Mouse (Mus musculus) splenic B cell, adult 2 months (primary cell): ENCODE results near the gene Unc45b.

ENCODE experiments used
- DNase-seq: peaks from one replicate; pipeline ENCODE4 v3.0.0-alpha.2; 2011; ENCODE audit warnings: low read depth, low spot score
- H3K27me3 ChIP-seq: 2 replicates; pipeline ENCODE4 v1.6.1; 2012; ENCODE audit warnings: mild to moderate bottlenecking, low read length, moderate library complexity, mixed read lengths; ENCODE audit not compliant: control insufficient read depth, poor library complexity, insufficient read depth, severe bottlenecking
- H3K36me3 ChIP-seq: 2 replicates; pipeline ENCODE4 v1.6.1; 2012; ENCODE audit warnings: mild to moderate bottlenecking, low read length, moderate library complexity, mixed read lengths; ENCODE audit not compliant: control insufficient read depth, poor library complexity, insufficient read depth, severe bottlenecking

Gene Unc45b

DNA sequence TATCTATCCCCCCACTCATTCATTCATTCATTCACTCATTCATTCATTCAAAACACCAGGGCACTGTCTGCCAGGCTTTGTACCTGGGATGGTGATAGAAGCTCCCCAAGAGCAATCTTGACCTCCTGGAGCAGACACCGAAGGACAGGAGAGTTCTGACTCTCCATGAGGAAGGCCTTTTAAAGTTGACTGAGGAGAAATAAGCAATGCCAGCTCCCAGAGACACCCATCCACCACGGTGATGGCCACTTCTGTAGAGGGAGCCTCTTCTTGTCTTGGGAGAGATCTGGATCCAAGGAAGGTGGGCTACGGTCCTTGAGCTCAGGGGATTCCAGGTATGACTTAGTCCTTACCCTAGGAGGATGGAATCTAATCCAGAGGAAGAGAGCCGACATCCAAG lies at the start of gene Unc45b:
Gene Unc45b, plus strand, starts transcription at position 301 of the 400 bp plus-strand sequence.
- no peak for DNase-seq
- Histone ChIP-seq H3K36me3 (no peaks in the 10 kb centered on the region), H3K27me3 (no peaks in the 10 kb centered on the region)

DNA sequence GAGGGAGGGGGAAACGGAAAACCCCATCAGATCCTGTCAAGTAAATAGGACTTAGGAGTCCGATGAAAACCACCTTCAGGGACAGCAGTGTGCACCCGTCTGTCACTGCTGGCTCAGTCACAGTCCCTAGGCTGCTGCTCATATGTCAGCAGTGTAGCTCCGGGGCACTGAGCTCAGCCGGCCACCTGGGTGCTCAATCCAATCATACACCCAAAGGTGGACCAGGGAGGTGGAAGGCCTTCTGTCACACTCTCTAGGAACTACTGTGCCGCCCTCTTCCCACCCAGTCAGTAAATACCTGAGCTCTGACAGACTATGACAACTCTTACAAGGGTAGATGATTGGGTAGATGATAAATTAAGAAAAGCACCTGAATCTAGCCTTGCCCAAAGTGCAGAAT lies 49.6 kb upstream of the Unc45b start:
- DNase-seq, result no peak
- H3K27me3 ChIP-seq, result no peaks in the 10 kb centered on the region; the same call in 1 of the 2 replicates
- no peaks in the 10 kb centered on the region for H3K36me3 ChIP-seq

- no peak for DNase-seq
- Histone ChIP-seq H3K27me3 (no peaks in the 10 kb centered on the region; the same call in 1 of the 2 replicates), H3K36me3 (no peaks in the 10 kb centered on the region)
Observed at GRCm38 (mm10) chr11:82861558-82861957, 48.8 kb upstream of the Unc45b start.

DNA sequence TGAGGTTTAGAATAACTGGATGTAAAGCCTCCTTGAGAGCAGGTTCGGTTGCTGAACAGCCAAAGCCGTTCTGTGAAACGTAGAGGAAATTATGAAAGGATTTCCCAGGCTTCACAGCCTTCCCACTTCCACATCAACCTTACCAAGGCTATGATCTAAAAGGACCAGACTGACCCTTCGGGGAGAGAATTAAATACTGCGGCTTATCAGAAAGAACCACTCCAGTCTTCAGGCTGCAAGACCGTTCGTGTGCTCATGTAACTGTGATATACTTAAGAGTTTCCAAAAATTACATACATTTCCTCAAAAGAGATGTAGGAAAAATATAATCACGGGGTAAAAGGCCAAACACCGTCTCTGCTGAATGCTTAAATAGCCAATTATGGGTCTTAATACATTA lies 47.7 kb upstream of the Unc45b start:
- H3K27me3 ChIP-seq, result no peaks in the 10 kb centered on the region; the same call in 1 of the 2 replicates
- no peaks in the 10 kb centered on the region for H3K36me3 ChIP-seq
- DNase-seq, result no peak

- no peaks in the 10 kb centered on the region; the same call in 1 of the 2 replicates for H3K27me3 ChIP-seq
- DNase-seq, result no peak
- H3K36me3 ChIP-seq, result no peaks in the 10 kb centered on the region
Observed at GRCm38 (mm10) chr11:82863059-82863458, 47.3 kb upstream of the Unc45b start.

DNA sequence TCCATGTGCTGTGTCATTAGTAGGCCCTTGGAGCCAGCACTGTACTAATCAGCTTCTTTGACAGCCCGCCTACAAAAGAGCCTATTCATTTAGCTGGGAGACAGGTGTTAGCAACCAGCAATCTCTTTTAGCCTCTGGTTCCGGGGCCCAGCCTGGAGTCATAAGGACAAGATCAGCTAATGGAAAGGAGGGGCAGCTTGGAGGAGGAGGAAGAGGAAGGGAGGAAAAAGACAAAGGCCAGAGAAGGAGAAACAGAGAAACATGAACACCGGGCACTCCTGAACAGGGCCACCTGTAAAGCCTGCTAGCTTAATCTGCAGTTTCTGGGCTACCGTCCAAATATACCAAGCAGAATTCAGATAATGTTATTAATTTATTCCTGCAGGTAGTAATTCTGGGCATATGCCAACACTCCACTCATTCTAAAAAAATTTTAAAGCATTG lies 46.8 kb upstream of the Unc45b start:
- DNase-seq, result no peak
- Histone ChIP-seq H3K36me3 (no peaks in the 10 kb centered on the region), H3K27me3 (no peaks in the 10 kb centered on the region; the same call in 1 of the 2 replicates)

- no peaks in the 10 kb centered on the region; the same call in 1 of the 2 replicates for H3K27me3 ChIP-seq
- no peak for DNase-seq
- no peaks in the 10 kb centered on the region for H3K36me3 ChIP-seq
Observed at GRCm38 (mm10) chr11:82865957-82866356, 44.4 kb upstream of the Unc45b start.

DNA sequence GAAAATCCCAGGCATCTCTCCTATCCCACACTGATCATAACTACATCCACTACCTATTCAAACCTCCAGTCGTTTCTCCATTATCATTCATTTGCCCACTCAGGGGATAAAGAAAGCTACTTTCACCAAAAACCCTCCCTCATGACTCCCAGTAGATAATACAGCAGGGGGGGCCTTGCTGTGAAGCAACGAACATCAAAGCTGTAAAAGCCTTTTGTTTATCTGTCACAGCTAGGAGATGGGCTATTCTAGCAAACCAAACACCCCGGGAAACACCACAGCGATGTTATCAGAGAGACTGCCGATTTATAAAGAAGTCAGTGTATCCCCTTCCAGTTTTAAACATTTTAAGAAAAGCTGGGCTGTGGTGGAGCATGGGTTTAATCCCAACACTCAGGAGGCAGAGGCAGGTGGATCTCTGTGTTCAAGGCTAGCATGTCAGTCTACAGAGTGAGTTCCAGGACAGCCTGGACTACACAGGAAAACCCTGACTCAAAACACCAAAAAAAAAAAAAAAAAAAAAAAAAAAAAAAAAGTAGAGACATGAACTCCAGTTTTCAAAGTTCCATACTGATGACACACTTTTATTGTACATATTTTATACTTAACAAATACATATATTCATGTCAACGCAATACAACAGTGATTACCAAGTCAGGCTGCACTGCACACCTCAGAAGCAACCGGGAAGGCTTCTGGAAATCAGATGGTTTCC lies 43.3 kb upstream of the Unc45b start:
- Histone ChIP-seq H3K36me3 (no peaks in the 10 kb centered on the region), H3K27me3 (no peaks in the 10 kb centered on the region; the same call in 1 of the 2 replicates)
- no peak for DNase-seq

GRCm38 (mm10) chr11:82867956-82868355 lies 42.4 kb upstream of the Unc45b start:
- no peak for DNase-seq
- Histone ChIP-seq H3K27me3 (no peaks in the 10 kb centered on the region; the same call in 1 of the 2 replicates), H3K36me3 (no peaks in the 10 kb centered on the region)

DNA sequence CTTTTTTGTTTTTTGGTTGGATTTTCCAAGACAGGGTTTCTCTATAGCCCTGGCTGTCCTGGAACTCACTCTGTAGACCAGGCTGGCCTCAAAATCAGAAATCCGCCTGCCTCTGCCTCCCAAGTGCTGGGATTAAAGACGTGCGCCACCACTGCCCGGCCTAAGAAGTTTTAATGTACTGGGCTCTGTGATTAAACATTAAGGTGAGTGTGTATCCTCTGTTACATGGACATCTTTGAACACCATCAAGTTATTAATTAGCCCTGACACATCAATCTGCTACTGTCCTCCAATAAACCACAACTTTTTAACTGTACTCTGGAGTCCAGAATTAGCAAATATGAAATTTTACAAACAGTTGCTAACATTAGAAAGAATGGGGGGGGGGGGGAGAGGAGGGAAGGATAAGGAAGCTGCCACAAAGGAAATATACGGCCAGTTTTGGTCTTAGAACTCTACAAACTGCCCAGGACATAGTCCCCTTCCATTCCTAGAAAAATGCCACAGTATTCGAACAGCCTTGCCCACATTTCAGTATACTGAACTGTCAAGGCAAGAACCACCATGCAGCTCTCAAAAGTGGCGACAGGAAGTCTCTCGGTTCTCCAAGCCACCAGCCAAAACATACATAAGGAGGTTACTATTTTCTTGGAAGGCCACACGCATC lies 40.7 kb upstream of the Unc45b start:
- H3K27me3 ChIP-seq, result no peaks in the 10 kb centered on the region
- H3K36me3 ChIP-seq, result no peaks in the 10 kb centered on the region
- no peak for DNase-seq

DNA sequence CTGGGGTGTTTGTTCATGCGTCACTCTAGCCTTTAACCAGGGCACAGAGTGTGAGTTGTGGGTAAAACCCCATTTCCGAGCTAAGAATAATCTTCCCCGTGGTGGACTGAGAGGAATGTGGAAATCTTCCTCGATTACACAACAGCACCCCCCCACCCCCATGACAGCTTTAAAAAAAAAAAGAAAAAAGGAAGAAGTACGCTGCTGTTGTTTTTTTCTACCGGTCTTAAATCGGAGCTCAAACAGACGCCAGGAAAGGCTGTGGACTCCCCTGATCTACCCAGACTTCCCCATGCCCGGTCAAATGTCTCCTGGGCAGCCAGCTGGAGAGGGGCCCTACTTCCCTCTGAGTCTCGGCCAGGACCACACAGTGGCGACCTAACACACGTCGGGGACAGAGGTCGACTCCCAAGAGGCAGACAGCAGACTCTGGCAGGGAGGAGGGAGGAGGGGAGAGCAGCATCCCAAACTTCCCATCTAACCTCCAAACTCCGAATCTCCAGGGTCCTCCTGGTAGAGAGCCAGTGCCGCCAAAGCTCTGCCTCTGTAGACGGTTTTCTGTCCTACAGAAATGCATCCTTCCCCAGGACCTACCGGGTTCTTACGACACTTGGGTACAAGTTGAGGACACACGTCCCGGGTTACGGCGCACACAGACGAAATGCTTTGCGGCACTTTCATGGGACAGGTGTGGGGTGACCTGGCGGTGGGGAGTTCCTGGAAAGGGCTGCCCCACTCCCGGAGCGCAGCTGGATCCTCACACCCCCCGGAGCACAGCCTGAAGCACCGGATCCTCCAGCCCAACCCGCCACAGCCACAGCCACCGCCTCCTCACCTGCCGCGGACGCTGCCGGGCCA lies 39.9 kb upstream of the Unc45b start:
- H3K36me3 ChIP-seq, result no peaks in the 10 kb centered on the region
- no peaks in the 10 kb centered on the region for H3K27me3 ChIP-seq
- DNase-seq, result peak; percentile 76

- peak; percentile 96 for DNase-seq
- H3K27me3 ChIP-seq, result no peaks in the 10 kb centered on the region
Observed at GRCm38 (mm10) chr11:82871031-82871446, 39.3 kb upstream of the Unc45b start, which contains the start of gene Rffl. Rffl (minus strand) TSS chr11:82871210.

DNA sequence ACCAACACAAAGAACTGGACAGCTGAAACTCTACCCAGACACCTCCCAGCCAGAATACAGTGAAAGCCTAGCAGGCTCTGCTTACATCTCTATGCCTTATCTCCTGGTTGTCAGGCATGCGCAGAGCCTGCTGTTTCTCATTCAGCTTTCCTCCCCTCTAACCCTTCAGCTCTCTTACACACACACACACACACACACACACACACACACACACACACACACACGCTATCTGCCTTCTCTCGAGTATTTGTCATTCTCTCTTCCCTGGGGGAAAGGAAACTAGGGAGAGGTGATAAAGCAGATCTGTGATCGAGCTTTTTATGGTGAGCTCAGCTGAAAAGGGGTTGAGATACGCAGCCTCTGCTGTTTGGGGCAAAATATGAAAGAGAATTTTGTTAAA lies 35.4 kb upstream of the Unc45b start:
- Histone ChIP-seq H3K36me3 (no peaks in the 10 kb centered on the region; the same call in 1 of the 2 replicates), H3K27me3 (no peaks in the 10 kb centered on the region)
- DNase-seq, result no peak

More at GRCm38 (mm10) chr11:82871031-82871446, 39.3 kb upstream of the Unc45b start, which contains the start of gene Rffl:
- no peaks in the 10 kb centered on the region for H3K36me3 ChIP-seq

DNA sequence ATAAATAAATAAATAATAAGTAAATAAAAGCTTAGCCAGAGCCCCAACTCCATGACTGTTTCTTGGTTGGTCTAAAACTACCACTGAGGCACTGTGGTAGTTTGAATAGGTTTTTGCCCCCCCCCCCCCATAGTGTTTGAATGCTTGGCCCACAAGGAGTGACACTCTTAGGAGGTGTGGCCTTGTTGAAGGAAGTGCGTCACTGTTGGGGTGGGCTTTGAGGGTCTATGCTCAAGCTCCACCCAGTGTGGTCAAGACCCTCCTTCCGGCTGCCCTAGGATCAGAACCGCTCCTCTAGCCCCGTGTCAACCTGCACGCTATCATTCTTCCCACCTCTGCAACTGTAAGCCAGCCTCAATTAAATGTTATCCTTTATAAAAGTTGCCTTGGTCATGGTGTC lies 34.7 kb upstream of the Unc45b start:
- DNase-seq, result no peak
- no peaks in the 10 kb centered on the region for H3K27me3 ChIP-seq

More for the DNA sequence above, 34.7 kb upstream of the Unc45b start:
- no peaks in the 10 kb centered on the region; the same call in 1 of the 2 replicates for H3K36me3 ChIP-seq
